Mouse (Mus musculus): ENCODE results near the gene Car6.

The Car6 gene

DNA sequence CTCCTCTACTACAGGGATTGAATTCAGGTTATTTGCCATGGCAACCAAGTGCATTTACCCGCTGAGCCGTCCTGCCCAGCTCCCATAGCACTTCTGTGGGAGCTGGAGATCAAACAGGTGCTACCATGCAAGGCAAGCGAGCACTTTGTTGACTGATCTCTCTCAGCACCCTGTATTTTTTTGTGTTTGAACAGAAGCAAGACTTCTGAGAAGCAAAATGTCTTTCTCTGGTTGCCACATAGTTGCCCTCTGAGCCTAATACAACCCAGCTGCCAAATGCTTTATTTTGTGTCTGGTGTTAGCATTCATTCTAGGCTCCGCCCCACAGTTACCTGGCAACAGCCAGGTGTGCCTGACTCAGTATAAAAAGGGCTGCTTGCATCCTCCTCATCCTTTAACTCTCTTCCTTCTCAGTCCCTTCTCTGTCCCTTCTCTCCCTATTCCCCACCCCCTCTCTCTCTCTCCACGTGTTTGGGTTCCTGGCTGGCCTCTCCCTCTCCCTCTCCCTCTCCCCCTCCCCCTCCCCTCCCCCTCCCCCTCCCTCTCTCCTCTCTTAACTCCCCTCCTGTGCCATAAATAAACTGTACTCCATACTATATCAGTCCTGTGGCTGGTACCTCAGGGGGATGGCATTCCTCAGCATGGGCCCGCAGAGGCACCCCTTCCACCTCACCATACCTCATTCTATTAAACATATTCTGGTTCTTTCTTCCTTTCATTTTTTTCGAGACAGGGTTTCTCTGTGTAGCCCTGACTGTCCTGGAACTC, 27.6 kb upstream of the Car6 start:
- DNase-seq, result no peak

DNA sequence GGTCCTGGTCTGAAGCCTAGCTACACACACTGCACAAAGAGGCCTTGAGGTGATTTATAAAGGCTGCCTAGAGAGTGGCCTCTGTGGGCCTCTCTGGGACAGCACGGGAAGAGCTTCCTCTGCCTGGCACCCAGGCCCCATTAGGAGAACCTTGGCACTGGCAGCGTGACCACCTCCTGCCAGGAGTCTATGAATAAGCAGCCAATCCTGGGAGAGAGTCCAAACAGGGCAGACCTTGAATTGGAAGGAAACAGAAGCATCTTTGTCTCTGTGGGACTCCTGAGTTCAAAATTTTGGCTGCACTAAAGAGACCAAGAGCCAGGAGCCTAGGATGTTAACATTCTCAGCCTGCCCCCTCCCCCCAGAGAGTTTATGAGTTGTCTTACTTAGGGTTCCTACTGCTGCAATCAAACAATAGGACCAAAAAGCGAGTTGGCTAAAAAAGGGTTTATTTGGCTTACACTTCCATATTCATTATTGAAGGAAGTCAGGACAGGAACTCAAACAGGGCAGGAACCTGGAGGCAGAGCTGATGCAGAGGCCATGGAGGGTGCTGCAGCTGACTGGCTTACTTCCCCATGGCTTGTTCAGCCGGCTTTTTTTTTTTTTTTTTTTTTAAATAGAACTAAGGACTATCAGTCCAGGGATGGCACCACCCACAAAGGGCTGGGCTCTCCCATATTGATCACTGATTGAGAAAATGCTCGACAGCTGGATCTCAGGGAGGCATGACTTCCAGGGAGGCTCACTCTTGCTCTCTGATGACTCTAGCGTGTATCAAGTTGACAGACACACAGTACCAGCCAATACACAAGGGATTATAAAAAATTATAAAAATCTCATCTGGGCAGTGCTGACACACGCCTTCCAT, 25.9 kb upstream of the Car6 start:
- no peak for DNase-seq

DNA sequence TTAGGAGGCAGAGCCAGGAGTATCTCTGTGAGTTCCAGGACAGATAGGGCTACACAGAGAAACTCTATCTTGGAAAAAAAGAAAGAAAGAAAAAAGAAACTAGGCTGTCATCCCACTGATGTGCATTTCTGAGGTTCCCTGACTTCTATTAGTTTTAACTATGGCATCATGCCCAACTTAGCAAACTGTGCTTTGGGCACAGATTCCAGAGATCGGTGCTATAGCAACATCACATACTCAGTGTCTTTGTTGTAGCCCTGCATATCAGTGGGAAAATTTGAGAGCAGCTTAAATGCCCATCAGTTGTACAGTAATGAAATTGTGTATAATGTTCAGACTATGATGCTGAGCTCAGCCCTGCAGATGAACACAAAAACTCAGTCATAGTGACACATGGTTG, 24.6 kb upstream of the Car6 start:
- no peak for DNase-seq

DNA sequence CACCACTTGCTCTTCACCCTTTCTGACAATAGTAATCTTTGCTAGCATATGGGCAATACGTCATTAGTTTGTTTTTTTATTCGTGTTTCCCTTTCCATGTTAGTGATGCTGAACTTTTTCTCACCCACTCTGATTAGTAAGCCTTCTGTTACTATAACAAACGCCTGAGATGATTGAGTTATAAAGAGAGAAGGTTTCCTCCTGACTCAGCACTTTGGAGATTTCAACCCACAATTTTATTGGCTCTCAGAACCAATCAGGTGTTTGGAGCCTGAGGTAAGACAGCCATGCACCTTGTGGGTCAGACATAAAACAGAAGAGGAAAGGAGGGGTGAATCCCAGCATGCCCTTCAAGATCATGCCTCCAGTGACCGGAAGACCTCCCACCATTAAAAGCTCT, 22.7 kb upstream of the Car6 start:
- no peak for DNase-seq

DNA sequence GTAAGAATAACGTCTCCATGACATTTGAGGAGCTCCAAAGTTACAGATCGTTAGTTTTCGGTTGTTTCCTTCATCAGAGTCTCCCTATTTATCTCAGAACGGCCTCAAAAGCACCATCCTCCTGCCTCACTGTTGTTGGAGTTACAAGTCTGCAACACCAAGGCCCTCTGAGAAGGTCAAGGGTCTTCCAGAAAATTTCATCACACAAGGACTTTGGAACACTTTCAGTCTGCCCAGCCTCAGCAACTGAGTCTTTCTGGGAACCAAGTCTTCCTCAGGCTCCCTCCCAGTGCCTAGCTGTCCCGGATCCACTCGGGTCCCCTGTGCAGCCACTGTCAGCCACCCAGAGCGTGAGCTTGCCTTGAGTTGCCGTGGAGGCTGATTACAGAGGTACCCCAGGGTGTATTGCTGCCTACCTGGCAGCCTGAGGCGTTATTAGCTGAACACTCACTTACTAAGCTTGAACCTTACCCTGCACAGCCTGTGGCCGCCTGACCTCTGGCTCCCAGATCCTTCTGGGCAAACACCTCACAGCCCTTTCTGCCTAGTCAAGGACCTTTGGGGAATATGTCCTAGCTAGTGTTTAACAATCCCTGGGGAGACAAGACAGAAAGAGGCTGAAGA, 20.0 kb upstream of the Car6 start:
- DNase-seq, result no peak

DNA sequence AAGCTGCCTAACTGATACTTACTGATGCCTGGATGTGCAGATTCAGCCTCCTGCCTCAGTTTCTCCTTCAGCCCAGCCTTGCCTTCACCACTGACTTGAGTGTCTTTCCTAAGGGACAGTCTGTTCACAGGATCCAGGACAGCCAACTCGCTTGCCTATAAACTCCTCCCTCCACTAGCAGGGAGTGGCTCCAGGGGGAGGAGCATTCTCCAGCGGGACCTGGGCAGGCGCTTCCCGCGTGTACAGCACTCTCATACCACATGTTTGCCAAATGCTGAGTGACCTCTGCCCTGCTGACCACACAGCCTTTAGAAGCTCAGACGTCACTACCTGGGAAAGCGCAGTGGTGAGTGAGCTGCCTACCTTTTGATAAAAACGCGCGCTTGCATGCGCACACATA, 19.5 kb upstream of the Car6 start:
- DNase-seq, result peak; percentile 68

DNA sequence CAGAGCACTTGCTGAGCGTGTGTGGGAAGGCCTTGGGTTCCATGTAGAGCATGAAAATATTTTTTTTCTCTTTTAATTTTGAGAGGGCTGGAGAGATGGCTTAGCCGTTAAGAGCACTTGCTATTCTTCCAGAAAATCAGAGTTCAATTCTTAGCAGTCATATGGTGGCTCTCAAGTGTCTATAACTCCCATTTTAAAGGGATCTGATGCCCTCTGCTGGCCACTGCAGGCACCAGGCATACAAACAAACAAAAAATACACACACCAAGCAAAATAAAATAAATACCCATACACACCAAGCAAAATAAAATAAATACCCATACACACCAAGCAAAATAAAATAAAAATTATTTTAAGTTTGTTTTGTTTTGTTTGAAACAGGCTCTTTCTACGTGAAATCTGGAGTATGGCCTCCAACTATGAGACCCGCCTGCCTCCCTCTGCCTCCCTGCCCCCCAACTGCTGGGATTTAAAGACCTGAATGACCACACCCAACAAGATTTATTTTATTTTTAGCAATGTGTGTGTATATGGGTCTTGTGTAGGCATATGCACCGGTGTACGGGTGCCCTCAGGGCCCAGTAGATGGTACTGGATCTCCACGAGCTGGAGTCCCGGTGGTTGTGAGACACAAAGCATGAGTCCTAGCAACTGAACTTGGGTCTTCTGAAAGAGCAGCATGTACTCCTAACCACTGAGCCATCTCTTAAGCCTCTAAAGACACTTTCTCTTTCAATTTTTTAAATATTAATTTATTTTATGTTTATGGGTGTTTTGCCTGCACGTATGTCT, 18.6 kb upstream of the Car6 start:
- DNase-seq, result peak; percentile 68

DNA sequence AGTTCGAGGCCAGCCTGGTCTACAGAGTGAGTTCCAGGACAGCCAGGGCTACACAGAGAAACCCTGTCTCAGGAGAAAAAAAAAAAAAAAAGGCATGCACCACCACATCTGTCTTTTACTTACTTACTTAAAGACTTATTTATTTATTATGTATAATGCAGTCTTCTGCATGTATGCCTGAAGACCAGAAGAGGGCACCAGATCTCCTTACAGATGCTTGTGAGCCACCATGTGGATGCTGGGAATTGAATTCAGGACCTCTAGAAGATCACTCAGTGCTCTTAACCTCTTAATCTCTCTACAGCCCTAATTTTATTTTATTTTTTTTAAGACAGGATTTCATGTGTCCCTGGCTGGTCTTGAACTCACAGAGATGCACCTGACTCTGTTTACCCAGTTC, 16.8 kb upstream of the Car6 start:
- no peak for DNase-seq

DNA sequence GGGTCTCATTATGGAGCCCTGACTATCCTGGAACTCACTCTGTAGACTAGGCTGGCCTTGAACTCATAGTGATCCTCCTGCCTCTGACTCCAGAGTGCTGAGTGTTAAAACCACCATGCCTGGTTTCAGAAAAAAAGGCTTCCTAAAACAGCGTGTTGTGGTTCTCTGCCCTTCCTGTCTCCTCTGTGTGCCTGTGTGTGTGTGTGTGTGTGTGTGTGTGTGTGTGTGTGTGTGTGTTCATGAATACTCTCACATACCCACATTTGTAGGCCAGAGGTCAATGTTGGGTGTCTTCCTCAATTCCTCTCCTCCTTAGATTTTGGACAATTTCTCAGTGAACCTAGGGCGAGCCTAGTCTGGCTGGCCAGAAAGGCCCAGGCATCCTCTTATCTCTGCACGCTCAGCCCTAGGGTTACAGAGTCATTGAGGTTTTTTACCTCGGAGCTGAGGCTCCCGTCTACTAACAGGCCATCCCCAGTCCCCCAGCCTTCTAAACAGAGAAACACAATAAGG, 16.0 kb upstream of the Car6 start:
- no peak for DNase-seq

DNA sequence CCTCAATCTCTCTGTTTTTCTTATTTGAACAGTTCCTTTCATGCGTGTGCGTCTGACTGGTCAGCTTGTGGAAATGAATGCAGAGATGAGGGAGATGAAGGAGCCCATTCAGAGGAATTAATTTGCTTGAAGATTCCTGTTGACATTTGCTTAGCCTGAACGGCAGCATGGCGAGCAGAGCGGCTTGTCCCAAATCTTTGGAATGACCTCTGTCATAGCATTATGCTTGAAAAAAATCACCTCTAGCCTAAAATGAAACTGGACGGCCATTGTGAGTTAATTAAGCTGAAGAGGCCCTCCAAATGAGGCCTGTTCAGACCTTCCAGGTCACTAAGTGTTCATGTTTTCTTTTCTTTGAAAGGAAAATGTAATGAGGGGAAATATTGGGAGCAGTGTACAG, 15.3 kb upstream of the Car6 start:
- DNase-seq, result no peak

DNA sequence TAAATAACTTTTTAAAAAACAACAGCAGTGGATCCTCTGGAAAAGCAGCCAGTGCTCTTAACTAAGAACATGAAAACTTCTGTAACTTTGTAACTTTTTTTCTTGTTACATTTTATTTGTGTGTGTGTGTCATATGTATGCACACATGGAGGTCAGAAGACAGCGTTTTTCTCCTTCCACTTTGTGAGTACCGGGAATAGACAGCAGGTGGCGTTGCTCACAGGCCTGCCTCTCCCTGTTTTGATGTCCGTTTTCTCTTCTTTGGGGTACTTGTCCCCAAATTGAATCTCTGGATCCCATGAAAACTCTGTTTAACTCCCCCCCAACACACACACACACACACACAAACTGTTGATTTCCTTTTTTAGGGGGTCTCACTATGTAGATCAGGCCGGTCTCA, 12.8 kb upstream of the Car6 start:
- no peak for DNase-seq

DNA sequence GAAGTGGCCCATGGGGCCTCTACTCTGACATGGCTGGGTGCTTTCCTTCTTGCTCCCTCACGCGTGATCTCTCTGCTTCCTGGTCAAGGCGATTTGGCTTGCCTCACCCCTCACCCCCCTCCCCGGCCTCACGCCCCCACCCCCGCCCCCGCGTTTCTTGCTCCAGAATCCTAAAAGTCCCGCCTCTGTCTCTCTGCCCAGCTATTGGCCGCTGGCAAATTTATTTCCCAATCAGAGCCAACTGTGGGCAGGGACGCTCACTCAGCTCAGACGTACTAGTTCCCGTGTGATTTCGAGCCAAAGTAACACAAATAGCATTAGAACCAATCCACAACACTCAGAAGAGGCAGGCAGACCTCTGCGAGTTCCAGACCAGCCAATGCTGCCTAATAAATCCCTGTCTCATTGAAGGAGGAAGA, 11.4 kb upstream of the Car6 start:
- peak; percentile 75 for DNase-seq

DNA sequence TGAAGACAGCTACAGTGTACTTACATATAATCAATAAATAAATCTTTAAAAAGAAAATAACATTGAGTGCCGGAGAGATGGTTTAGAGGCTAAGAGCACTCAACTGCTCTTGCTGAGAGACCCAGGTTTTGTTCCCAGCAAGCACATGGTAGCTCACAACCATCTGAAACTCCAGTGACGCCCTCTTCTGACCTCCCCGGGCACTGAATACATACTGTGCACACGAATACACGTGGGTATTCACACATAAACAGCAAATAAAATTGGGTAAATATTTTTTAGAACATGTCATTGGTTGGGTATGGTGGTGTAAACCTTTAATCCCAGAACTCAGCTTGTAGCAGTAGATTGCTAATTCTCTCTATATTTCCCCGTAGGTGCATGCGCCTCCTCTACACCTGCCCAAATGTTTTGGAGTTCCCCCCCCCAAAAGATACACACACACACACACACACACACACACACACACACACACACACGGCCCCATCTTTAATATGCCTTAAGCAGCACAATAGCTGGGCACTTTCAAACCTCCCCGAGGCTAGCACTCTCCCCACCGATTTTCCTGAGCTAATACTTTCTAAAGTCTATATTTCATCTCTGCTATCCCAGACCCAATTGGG, 10.9 kb upstream of the Car6 start:
- DNase-seq, result no peak

DNA sequence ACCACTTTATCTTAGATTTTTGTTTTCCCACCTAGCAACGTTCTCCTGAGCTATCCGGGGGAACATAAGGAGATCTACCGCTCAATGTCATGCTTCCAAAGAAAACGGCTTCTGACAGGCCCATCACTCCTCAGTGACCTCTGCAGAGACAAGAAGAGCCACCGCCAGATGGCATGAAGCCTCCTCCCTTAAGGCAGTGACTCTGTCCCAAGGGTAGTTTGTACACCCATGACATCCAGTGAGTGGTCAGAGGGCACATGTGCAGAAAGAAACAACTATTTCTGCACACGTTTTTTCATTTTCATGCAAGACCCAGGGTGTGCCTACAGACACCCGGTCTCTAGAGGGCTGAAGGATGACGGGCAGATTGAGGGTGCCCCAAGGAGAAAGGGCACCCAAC, 9.2 kb upstream of the Car6 start:
- DNase-seq, result no peak

DNA sequence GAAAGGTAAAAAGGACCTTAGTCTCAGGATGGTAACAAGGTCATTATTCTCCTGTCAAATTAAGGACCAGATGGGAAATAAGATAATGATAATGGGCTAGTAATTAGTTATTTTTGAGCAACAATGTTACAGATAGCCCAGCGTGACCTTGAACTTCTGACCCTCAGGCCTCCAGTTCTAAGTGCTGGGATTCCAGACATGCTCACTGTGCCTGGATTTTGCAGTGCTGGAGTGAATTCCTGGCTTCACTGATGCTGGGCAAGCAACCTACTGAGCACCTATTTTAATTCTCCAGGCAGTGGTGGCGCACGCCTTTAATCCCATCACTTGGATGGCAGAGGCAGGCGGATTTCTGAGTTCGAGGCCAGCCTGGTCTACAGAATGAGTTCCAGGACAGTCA, 8.6 kb upstream of the Car6 start:
- no peak for DNase-seq

DNA sequence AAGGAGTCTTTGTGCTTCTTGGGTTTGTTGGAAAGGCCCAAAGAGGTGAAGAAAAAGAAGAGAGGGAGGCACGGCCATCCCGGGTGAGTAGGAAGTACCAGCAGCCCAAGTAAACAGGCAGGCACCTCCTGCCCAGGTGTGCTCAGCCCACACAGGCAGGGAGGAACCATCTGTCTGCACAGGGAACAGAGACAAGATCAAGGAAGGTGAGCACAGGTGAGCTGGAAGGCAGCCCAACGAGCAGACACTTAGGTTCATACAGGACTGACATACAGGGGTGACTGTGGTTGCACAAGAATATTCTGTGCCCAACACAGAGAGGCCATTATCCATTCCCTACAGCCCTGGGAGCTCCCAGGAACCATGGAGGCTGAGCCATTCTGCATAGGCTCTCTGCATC, 3.7 kb upstream of the Car6 start:
- DNase-seq, result no peak

DNA sequence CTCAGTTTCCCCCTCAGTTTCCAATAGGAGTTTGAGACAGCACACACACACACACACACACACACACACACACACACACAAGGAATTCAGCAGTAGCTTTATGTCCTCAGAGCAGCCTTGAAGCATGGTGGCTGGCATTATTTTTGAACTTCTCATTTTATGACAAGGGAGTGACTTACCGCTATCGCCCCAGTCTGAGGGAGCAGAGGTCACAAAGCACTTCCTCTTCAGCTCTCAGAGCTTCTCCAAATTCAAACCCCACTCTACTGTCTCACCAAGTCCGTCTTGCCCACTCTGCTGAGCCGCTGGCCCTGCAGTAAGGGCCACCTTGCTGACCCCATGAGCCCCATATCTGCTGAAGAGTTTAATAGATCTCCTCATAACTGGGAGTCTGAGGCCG, 1.6 kb upstream of the Car6 start:
- DNase-seq, result no peak

DNA sequence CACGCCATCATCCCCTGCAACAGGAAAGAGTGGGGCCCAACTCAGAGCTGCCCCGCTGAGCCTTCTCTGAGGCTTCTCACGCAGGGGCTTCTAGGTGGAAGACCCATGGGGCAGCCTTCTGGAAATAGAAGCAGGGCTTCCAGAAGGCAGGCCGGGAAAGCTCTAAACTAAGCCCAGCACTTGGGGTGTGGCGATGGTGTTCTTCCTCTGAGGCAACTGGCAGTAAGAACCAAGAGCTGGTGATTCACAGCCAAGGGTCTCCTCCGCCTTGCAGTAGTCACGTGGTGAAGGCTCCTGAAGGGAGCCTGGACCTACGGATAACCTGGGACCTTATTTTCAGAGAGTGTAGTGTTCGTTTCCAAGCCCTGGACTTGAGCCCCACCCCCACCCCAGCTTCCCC, 2.9 kb downstream of the Car6 start:
- DNase-seq, result no peak

DNA sequence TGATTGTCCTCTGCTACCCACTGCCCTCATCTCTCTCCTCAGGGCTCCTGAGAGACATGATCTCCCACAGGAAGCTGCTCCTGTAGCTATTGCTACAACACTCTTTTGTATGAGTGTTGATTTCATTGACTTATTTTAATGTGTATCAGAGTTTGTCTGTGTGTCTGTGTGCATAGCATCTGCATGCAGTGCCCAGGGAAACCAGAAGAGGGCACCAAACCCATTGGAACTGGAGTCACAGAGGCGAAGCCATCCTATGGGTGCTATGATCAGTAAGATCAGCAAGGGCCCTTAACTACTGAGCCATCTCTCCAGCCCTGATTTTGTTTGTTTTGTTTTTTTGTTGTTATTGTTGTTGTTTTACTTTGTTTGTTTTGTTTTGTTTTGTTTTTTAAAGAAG, 7.2 kb downstream of the Car6 start:
- peak; percentile 44 for DNase-seq

DNA sequence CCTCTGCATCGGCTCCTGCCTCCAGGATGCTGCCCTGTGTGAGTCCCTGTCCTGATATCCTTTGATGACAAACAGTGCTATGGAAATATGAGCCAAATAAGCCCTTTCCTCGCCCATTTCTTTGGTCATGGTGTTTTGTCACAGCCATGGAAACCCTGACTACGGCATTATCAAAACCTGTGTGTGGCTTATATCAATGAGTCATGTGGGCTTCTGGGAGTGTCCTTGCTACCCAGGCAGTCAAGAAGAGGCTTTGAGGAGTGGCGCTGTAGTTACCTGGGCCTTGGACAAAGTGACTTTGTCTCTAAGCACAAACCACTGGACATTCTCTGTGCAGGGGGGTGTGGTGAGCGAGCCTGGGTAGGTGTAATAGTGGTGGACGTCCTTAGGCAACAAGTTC, 8.9 kb downstream of the Car6 start:
- DNase-seq, result no peak

DNA sequence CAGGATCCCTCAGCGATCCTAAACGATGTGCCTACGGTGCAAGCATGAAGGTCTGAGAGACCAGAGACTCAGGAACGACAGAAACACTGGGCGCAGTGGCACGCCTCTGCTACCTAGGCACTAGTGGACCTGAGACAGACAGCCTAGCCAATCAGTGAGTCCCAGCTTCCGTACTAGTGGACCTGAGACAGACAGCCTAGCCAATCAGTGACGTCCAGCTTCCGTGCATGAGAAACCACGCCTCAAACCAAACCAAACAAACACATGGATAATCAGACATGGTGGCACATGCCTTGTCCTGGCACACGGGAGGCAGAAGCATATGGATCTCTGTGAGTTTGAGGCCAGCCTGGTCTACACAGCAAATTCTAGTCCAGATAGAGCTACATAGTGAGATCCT, 12.9 kb downstream of the Car6 start:
- DNase-seq, result no peak

DNA sequence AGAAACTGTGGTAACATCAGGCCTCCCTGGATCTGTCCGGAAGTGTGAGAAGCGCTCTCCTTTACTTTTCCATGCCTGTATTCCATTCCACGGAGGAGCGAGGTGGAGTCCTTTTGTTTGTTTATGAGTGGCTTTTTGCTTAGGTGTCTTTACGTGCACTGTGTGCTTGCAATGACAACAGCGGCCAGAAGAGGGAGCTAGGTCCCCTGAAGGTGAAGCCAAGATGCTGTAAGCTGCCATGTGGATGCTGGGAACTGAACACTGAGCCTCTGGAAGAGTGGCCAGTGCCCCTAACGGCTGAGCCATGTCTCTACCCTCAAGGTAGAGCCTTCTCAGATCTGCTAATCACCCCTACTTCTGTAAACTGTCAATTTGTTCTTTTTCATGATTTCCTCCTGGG, 19.8 kb downstream of the Car6 start:
- DNase-seq, result no peak

DNA sequence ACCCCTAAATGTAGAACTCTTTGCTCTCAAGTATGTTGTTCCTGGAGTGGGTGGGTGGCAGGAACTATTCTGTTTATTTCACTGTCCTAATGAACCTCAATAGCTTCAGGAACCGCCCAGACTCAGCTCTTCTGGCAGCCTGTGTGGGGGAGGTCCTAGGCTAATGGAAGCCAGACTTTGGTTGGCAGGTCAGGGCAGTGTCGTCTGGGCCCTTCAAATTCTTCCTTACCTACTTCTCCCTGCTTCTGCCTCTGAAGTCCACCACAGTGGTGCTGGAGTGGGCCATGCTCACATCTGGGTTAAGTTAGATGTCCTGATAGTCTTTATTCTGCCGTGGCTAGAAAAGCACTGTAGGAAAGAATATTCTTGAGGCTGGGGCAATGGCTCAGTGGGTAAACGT, 23.0 kb downstream of the Car6 start:
- peak; percentile 33 for DNase-seq

Data from lung, postnatal 10 days (tissue).